Mouse (Mus musculus): ENCODE data around the gene Smim26. TPM values are rescaled to one million over a fixed set of nuclear protein-coding genes. Genes with fewer than 3 reads are reported as not detected.

Smim26 gene
- polyA plus RNA-seq (2012; ENCODE audit: low replicate concordance) = 1.4 and 2.2 TPM in 2 replicates

DNA sequence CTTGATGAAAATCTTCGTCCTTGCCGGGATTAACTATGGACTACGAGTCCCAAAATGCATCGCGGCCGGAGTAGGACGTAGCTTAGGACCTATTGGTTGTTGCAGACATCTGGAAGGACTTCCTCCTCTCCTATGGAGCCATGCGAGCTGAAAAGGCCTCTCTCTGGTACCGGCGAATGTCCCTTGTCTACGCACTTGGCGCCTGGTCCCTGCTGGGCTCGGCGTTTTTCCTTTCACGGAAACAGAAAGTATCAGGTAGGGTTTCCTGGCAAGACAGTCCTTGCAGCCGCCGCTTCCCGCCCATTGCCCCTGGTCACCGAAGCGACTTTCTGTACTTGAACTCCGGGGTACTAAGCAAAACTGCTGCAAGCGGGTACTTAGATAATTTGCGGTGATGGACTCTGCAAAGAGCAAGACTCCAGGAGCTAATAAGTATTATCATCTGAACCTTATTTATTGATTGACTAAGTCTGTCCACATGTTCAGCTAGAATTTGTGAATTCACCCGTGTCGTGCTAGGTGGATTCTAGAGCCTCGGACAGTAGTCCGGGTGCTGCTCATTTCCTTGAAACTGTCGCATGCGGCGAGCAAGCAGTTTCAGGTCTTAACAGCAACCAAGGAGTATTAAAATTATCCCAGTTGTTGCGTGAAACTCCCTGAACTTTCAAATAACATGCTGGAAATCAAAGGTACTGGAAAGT lies at the start of gene Smim26:
Gene Smim26, plus strand, starts transcription at position 104 of the 701 bp plus-strand sequence.

DNA sequence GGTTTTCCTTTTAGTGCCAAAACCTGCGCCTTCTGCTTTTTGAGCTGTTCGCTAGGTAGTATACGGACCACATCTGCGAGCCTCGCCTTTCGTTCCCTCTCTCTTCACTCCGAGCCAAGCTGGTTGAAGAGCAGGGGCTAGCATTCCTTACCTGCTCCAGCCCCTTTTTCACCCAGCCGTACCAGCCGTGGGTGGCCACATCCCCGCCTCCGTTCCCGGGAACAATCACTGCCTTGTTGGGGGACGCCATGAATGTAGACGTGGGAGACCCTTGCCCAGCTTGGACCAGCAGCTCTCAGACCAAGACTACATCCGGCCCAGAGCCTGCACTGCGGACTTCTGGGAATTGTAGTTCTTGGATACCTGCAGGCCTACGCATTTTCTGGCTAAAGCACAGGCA lies 43.3 kb upstream of the Smim26 start, which contains the start of gene Rbbp9:
Gene Rbbp9, minus strand, starts transcription at position 341 of the 400 bp plus-strand sequence.

DNA sequence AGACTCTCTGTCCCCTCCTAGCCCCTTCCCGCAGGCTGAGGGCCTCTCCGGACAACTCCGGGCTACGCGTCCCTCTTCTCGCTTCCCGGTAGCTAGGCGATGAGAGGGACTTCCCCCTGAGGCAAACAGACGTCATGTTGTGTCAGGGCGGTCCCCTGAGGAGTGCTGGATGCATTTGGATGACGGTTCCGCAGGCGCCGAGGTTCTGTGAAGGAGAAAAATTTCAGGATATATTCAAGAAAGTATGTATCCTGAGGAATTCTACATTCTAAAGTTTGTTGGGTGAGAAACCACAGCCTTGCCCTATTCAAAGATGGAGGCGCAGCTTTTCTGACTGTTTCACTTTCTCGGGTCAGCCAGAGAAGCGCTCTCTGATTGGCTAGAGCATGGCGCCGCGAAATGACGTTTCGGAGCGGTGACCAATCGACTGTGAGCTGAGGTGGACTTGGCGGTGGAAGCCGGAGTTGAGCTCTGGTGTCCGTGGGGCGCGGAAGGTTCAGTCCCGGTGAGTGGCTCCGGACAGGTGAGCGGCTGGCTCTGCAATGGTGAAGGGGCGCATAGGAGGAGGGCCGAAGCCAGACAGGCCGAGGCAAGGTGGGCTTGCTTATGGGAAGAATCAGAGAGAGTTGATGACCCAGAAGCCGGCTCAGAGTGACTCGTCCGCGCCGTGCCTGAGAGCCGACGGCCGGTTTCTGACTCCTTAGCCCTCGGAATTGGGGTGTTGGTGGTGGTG lies 37.9 kb upstream of the Smim26 start, which contains the start of gene Sec23b:
Gene Sec23b, plus strand, starts transcription at position 410 of the 733 bp plus-strand sequence.

DNA sequence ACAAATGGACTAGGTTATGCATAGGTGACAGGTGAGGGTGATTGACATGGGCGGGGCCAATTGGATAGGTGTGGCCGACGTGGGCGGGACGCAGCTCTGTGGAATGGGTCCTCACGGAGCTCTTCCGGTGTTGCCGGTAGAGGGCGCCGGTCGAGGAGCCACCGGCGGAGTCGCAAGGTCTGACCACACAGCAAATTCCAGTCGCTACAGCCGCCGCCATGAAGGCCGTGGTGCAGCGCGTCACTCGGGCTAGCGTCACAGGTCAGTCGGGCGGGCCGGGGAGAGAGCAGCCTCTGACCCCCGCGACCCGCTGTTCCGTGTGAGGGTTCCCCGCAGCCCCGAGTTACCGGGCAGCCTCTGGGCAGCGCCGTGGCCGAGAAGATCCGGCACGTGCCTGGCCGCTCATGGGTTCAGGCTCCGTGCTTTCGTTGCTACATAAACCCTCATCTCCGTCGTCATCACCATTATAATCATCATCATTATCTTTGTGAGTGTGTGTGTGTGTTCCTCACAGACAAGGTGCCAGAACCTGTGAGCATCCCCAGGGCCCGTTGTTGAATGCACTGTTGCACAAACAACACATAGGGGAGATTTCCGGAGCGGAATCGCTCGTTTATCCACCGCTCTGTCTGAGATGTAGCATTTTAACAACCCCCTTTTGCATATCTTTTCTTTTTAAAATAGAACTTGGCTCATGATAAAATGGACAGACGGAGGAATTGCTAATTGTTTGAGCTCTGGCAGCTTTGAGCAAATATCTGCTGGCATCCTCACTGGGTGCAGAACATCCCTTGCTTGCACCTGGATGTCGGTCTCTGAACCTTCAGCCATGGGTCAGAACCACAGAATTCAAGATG lies 6.2 kb downstream of the Smim26 start, which contains the start of gene Dtd1:
Gene Dtd1, plus strand, starts transcription at position 67 of the 857 bp plus-strand sequence.

Other genes starting within 250 kb of the Smim26 start
- gene Kat14, start 225.1 kb upstream of the Smim26 start, polyA plus RNA-seq (2012; ENCODE audit: low replicate concordance) = 9.0 and 21.9 TPM in 2 replicates
- 0.27 and 14.0 TPM in 2 replicates for gene Pet117, start 225.1 kb upstream of the Smim26 start, polyA plus RNA-seq (2012; ENCODE audit: low replicate concordance)
- gene Dzank1, start 66.6 kb upstream of the Smim26 start, polyA plus RNA-seq (2012; ENCODE audit: low replicate concordance) = 0.03 and 0.12 TPM in 2 replicates
- gene Polr3f, start 66.3 kb upstream of the Smim26 start, polyA plus RNA-seq (2012; ENCODE audit: low replicate concordance) = 5.7 and 16.7 TPM in 2 replicates
- gene Rbbp9, start 43.2 kb upstream of the Smim26 start, polyA plus RNA-seq (2012; ENCODE audit: low replicate concordance) = 0.99 and 1.4 TPM in 2 replicates
- gene Sec23b, start 37.8 kb upstream of the Smim26 start, polyA plus RNA-seq (2012; ENCODE audit: low replicate concordance) = 4.4 and 8.7 TPM in 2 replicates
- 2.0 and 13.0 TPM in 2 replicates for gene Dtd1, start 5.8 kb downstream of the Smim26 start, polyA plus RNA-seq (2012; ENCODE audit: low replicate concordance)
- gene Scp2d1, start 229.6 kb downstream of the Smim26 start, polyA plus RNA-seq (2012; ENCODE audit: low replicate concordance) = not detected in 2 replicates